Mouse (Mus musculus) right cerebral cortex, adult 18-20 months (tissue): ENCODE measurements at regions not wholly inside any gene's neighbourhood (a gene's known extent, or its start where the extent isn't known, plus 50 kb on each side); places are given as distances from the start of the nearest gene placed in this dataset.

Experiments
- DNase-seq: peaks from one replicate; pipeline ENCODE4 v3.0.0; 2022; ENCODE audit warnings: mixed read lengths

GRCm38 (mm10) chr1:40907813-40908212, 102.4 kb downstream of the Tmem182 start:
- DNase-seq: no peak

- DNase-seq: no peak
Measured at GRCm38 (mm10) chr1:40913591-40913990, 108.2 kb downstream of the Tmem182 start.

GRCm38 (mm10) chr1:40924271-40924670, 118.9 kb downstream of the Tmem182 start:
- DNase-seq: no peak

GRCm38 (mm10) chr1:40924780-40925179, 119.4 kb downstream of the Tmem182 start:
- DNase-seq: no peak

- no peak for DNase-seq
Measured at GRCm38 (mm10) chr1:40931374-40931773, 126.0 kb downstream of the Tmem182 start.

GRCm38 (mm10) chr1:40936729-40937128, 131.3 kb downstream of the Tmem182 start:
- no peak for DNase-seq

- DNase-seq: no peak
Measured at GRCm38 (mm10) chr1:40942751-40943150, 137.3 kb downstream of the Tmem182 start.

GRCm38 (mm10) chr1:40943165-40943564, 137.8 kb downstream of the Tmem182 start:
- DNase-seq: no peak

GRCm38 (mm10) chr1:40950641-40951040, 145.2 kb downstream of the Tmem182 start:
- DNase-seq: peak; percentile 57

- no peak for DNase-seq
Measured at GRCm38 (mm10) chr1:40954720-40955163, 149.3 kb downstream of the Tmem182 start.

GRCm38 (mm10) chr1:40967768-40968504, 162.5 kb downstream of the Tmem182 start:
- DNase-seq: no peak

- no peak for DNase-seq
Measured at GRCm38 (mm10) chr1:40983762-40984161, 178.4 kb downstream of the Tmem182 start.

- DNase-seq: no peak
Measured at GRCm38 (mm10) chr1:40993327-40993726, 187.9 kb downstream of the Tmem182 start.

- DNase-seq: peak; percentile 67
Measured at GRCm38 (mm10) chr1:41001154-41001949, 196.0 kb downstream of the Tmem182 start.

GRCm38 (mm10) chr1:41002006-41002405, 196.6 kb downstream of the Tmem182 start:
- no peak for DNase-seq

- no peak for DNase-seq
Measured at GRCm38 (mm10) chr1:41026943-41027342, 221.5 kb downstream of the Tmem182 start.

- DNase-seq: peak; percentile 68
Measured at GRCm38 (mm10) chr1:41027540-41027978, 222.2 kb downstream of the Tmem182 start.

GRCm38 (mm10) chr1:41028021-41028420, 222.6 kb downstream of the Tmem182 start:
- no peak for DNase-seq

GRCm38 (mm10) chr1:41035085-41035880, 229.9 kb downstream of the Tmem182 start:
- DNase-seq: no peak

GRCm38 (mm10) chr1:41036940-41037339, 231.5 kb downstream of the Tmem182 start:
- no peak for DNase-seq

- no peak for DNase-seq
Measured at GRCm38 (mm10) chr1:41054426-41054955, 249.1 kb downstream of the Tmem182 start.

GRCm38 (mm10) chr1:41055761-41056160, 250.4 kb downstream of the Tmem182 start:
- no peak for DNase-seq

- no peak for DNase-seq
Measured at GRCm38 (mm10) chr1:41065130-41065529, 259.7 kb downstream of the Tmem182 start.
